Mouse (Mus musculus) kidney, embryonic 16.5 days (tissue): ENCODE measurements around the gene Psmb5. TPM values are rescaled to one million over a fixed set of nuclear protein-coding genes. Genes with fewer than 3 reads are reported as not detected.

Experiments used
- ATAC-seq: fragments of 200-750 bp; cut with Nextera tagmentation; 2 replicates; pipeline ENCODE4 v1.8.0; 2017; ENCODE audit warnings: moderate TSS enrichment; ENCODE audit not compliant: low FRiP score, low TSS enrichment
- H3K27ac ChIP-seq: fragments of 300-500 bp; sonication (generic); 2 replicates; pipeline ENCODE4 v1.5.1; 2014; ENCODE audit warnings: low read length
- H3K27me3 ChIP-seq: fragments of 300-500 bp; sonication (generic); 2 replicates; pipeline ENCODE4 v1.6.1; 2014; ENCODE audit warnings: low read length, control low read depth, mixed read lengths; ENCODE audit not compliant: insufficient read depth
- H3K36me3 ChIP-seq: fragments of 300-500 bp; sonication (generic); 2 replicates; pipeline ENCODE4 v1.6.1; 2014; ENCODE audit warnings: low read length, control low read depth, mixed read lengths; ENCODE audit not compliant: insufficient read depth
- H3K4me1 ChIP-seq: fragments of 300-500 bp; sonication (generic); 2 replicates; pipeline ENCODE4 v1.6.1; 2014; ENCODE audit warnings: low read length, control low read depth, mixed read lengths; ENCODE audit not compliant: insufficient read depth
- H3K4me2 ChIP-seq: fragments of 300-500 bp; sonication (generic); replicated peaks from 2 replicates; pipeline ENCODE4 v1.6.1; 2014; ENCODE audit warnings: low read depth, low read length
- H3K4me3 ChIP-seq: fragments of 300-500 bp; sonication (generic); 2 replicates; pipeline ENCODE4 v1.5.1; 2014; ENCODE audit warnings: mild to moderate bottlenecking, low read length
- H3K9ac ChIP-seq: fragments of 300-500 bp; sonication (generic); replicated peaks from 2 replicates; pipeline ENCODE4 v1.6.1; 2014; ENCODE audit warnings: low read length
- H3K9me3 ChIP-seq: fragments of 300-500 bp; sonication (generic); 2 replicates; pipeline ENCODE4 v1.6.1; 2016; ENCODE audit warnings: low read length, control low read depth
- WGBS: fragments of 180-500 bp; shearing (Covaris S2); extraction: QIAGEN DNeasy Blood & Tissue Kit; methylation state at CpG from one replicate; pipeline ENCODE4 v1.1.7; 2014; 5-methylcytosine and 5-hydroxymethylcytosine counted together
- polyA plus RNA-seq: library from polyadenylated mRNA; unstranded; fragments of >200 nt; fragmentation: Nextera tagmentation; extraction: Ambion mirVana; gene quantifications from 2 replicates; pipeline ENCODE4 v1.2.1, GENCODE M21; 2015

Gene Psmb5
- polyA plus RNA-seq, result 453 and 471 TPM in 2 replicates

GRCm38 (mm10) chr14:54617897-54618365 is at the start of gene Psmb5:
Gene Psmb5, minus strand, starts transcription at chr14:54618022.
- peak; percentile 89 for ATAC-seq
- H3K4me3 ChIP-seq, result peak within 1 kb of the TSS; percentile 91
- H3K36me3 ChIP-seq, result peaks cover 20% of the 10 kb centered on the region
- peak within 1 kb of the TSS; percentile 71 for H3K27ac ChIP-seq
- WGBS, result under 1% methylated on average over 25 of the region's 25 CpGs
- no peaks in the 10 kb centered on the region for H3K9me3 ChIP-seq
- no peaks in the 10 kb centered on the region for H3K27me3 ChIP-seq
- peak within 1 kb of the TSS; percentile 78 for H3K4me2 ChIP-seq
- H3K9ac ChIP-seq, result peak within 1 kb of the TSS; percentile 91
- H3K4me1 ChIP-seq, result peaks cover 12% of the 10 kb centered on the region

DNA sequence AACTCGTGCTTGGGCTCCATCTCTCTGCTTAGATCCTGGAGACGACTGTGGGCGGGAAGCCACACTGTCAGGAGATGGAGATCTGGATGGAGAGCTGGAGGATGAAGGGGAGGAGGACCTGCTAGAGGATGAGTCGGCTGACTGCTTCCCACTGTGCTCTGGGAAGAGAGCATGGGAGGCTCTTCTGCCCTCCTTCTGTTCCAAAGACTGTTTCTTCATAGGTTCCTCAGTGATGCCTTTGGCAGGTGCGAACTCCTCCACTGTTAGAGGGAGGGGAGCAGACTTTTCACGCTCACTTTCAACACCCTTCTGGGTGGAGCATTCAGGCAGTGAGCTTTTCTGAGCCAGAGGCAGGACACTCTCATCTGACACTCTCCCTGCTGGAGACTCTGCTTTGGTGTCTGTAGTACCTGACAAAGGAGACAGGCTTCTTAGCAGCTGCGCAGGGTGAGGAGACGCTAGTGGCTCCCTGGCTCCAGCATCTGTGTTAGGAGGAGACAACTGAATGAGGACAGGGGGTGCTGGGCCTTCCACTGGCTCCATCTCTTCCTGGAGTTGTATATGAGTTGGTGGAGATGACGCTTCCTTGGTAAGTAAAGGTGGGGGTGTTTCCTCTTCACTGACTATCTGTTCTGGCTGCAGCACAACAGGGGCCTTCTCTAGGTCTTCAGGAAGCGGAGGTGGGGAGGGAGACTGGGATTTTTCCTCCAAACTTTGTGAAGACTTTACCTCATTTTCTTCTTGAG is 46.8 kb upstream of the Psmb5 start:
- no peak overlapping the region for H3K4me3 ChIP-seq
- H3K9ac ChIP-seq, result no peak overlapping the region
- ATAC-seq, result no peak

GRCm38 (mm10) chr14:54660009-54660408 is 42.2 kb upstream of the Psmb5 start:
- Histone ChIP-seq H3K36me3 (peaks cover 82% of the 10 kb centered on the region), H3K9ac (no peak overlapping the region), H3K4me1 (no peaks in the 10 kb centered on the region), H3K27ac (no peak overlapping the region), H3K27me3 (no peaks in the 10 kb centered on the region), H3K4me3 (no peak overlapping the region), H3K9me3 (no peaks in the 10 kb centered on the region), H3K4me2 (no peak overlapping the region)
- ATAC-seq, result no peak
- WGBS, result 86% methylated on average over 2 of the region's 2 CpGs

More for the DNA sequence above, 46.8 kb upstream of the Psmb5 start:
- no peaks in the 10 kb centered on the region for H3K9me3 ChIP-seq
- H3K36me3 ChIP-seq, result peaks cover 83% of the 10 kb centered on the region
- no peaks in the 10 kb centered on the region for H3K27me3 ChIP-seq
- no peak overlapping the region for H3K4me2 ChIP-seq
- 91% methylated on average over 10 of the region's 10 CpGs for WGBS
- H3K27ac ChIP-seq, result no peak overlapping the region
- no peaks in the 10 kb centered on the region for H3K4me1 ChIP-seq

DNA sequence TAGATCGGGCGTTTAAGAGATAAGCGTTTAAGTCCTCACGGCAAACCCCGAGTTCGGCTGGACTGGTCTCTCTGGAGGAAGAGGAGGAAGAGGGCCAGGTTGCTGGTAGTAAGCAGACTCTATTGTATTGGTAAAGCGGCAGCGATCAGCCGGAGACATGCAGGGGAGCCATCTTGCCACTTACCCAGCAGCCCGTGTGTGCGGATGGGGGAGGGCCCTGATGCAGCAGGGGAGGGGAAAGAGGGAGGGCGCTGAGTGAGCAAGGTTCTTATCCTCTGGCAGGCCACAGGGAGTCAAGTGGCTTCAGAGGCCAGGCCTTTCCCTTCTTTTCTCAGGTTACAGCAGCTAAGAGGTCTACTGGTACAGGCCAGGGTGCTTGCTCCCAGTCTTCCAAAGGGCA is 35.7 kb upstream of the Psmb5 start:
- H3K36me3 ChIP-seq, result peaks cover 59% of the 10 kb centered on the region
- H3K27me3 ChIP-seq, result no peaks in the 10 kb centered on the region

GRCm38 (mm10) chr14:54652787-54653186 is 35.0 kb upstream of the Psmb5 start:
- Histone ChIP-seq H3K9me3 (no peaks in the 10 kb centered on the region), H3K4me1 (peaks cover 32% of the 10 kb centered on the region), H3K4me3 (peak overlapping the region; percentile 70), H3K27ac (peak overlapping the region; percentile 79), H3K27me3 (no peaks in the 10 kb centered on the region), H3K36me3 (peaks cover 60% of the 10 kb centered on the region), H3K4me2 (peak overlapping the region; percentile 76), H3K9ac (peak overlapping the region; percentile 86)
- 0% methylated on average over 7 of the region's 7 CpGs for WGBS
- no peak for ATAC-seq

More for the DNA sequence above, 35.7 kb upstream of the Psmb5 start:
- Histone ChIP-seq H3K9ac (peak overlapping the region; percentile 86), H3K9me3 (no peaks in the 10 kb centered on the region), H3K4me1 (peaks cover 32% of the 10 kb centered on the region), H3K4me3 (peak overlapping the region; percentile 70), H3K4me2 (peak overlapping the region; percentile 76), H3K27ac (peak overlapping the region; percentile 79)
- WGBS, result 0% methylated on average over 12 of the region's 12 CpGs
- ATAC-seq, result peak; percentile 89

- Histone ChIP-seq H3K4me1 (peaks cover 32% of the 10 kb centered on the region), H3K36me3 (peaks cover 62% of the 10 kb centered on the region), H3K9me3 (no peaks in the 10 kb centered on the region), H3K27ac (peak overlapping the region; percentile 48; the same call in 1 of the 2 replicates), H3K27me3 (no peaks in the 10 kb centered on the region), H3K9ac (no peak overlapping the region), H3K4me3 (no peak overlapping the region), H3K4me2 (no peak overlapping the region; the same call in 1 of the 2 replicates)
- ATAC-seq, result no peak
- 80% methylated on average over 4 of the region's 4 CpGs for WGBS
These were observed 33.7 kb upstream of the Psmb5 start for GRCm38 (mm10) chr14:54651556-54651955.

- Histone ChIP-seq H3K27me3 (no peaks in the 10 kb centered on the region), H3K36me3 (peaks cover 62% of the 10 kb centered on the region), H3K9me3 (no peaks in the 10 kb centered on the region), H3K9ac (no peak overlapping the region), H3K4me2 (no peak overlapping the region), H3K4me3 (no peak overlapping the region), H3K27ac (0 out of 2 replicates have a peak overlapping the region, but pooled peaks have one; percentile 48), H3K4me1 (peaks cover 32% of the 10 kb centered on the region)
- WGBS, result 61% methylated on average over 22 of the region's 23 CpGs
- ATAC-seq, result peak; percentile 58
These were observed 33.0 kb upstream of the Psmb5 start for GRCm38 (mm10) chr14:54650621-54651454.

DNA sequence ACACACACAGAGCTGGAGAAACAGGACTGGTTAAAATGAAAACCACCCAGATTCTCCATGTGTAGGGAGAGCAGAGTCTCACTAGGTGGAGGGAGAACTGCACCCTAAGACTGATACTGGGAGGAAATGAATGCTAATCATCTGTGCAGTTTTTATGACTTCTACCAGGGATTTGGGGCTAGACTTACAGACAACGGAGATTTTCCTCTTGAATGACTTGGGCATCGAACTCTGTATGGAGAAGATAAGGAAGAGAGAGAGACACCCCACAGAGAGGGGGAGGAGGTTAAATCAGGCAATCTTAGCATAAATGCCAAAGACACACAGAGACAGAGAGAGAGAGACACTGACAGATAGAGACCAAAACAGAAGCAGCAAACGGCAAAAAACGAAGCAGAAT is 30.1 kb upstream of the Psmb5 start:
- H3K4me2 ChIP-seq, result no peak overlapping the region
- no peaks in the 10 kb centered on the region for H3K27me3 ChIP-seq
- H3K4me1 ChIP-seq, result peaks cover 28% of the 10 kb centered on the region
- no peak for ATAC-seq
- no peak overlapping the region for H3K9ac ChIP-seq
- no peak overlapping the region for H3K4me3 ChIP-seq
- WGBS, result 81% methylated on average over 4 of the region's 4 CpGs
- H3K27ac ChIP-seq, result no peak overlapping the region
- H3K9me3 ChIP-seq, result no peaks in the 10 kb centered on the region
- H3K36me3 ChIP-seq, result peaks cover 85% of the 10 kb centered on the region

- ATAC-seq, result no peak
- 90% methylated on average over 8 of the region's 8 CpGs for WGBS
- peaks cover 92% of the 10 kb centered on the region for H3K36me3 ChIP-seq
- H3K4me2 ChIP-seq, result no peak overlapping the region
- no peak overlapping the region for H3K9ac ChIP-seq
- no peaks in the 10 kb centered on the region for H3K27me3 ChIP-seq
- peaks cover 21% of the 10 kb centered on the region for H3K4me1 ChIP-seq
- H3K9me3 ChIP-seq, result no peaks in the 10 kb centered on the region
- no peak overlapping the region for H3K27ac ChIP-seq
- no peak overlapping the region for H3K4me3 ChIP-seq
These were observed 29.2 kb upstream of the Psmb5 start for GRCm38 (mm10) chr14:54646898-54647636.
